Mouse (Mus musculus) heart, postnatal 0 days (tissue): ENCODE data around the gene Scrg1.
"Not testable (repeated sequence)": the region's sequence is repeated elsewhere in the genome, so short reads cannot be mapped to it uniquely, and the experiment has no call there.

Experiments used
- CTCF ChIP-seq: IDR thresholded peaks from 2 replicates; pipeline ENCODE4 v1.5.1; 2016; ENCODE audit warnings: antibody characterized with exemption, control low read depth, low read depth
- EP300 ChIP-seq: IDR thresholded peaks from 2 replicates; pipeline ENCODE4 v1.6.1; 2016; ENCODE audit warnings: antibody characterized with exemption, low read depth

- TF ChIP-seq CTCF, EP300: not testable (repeated sequence)
Measured at GRCm38 (mm10) chr8:57516685-57517084, 61.0 kb downstream of the Scrg1 start.
